Mouse (Mus musculus): ENCODE measurements around the gene H2al1g. TPM values are rescaled to one million over a fixed set of nuclear protein-coding genes. Genes with fewer than 3 reads are reported as not detected.

Gene H2al1g
- polyA plus RNA-seq, 1 experiment: not detected

- Histone ChIP-seq H3K4me3 (ENCODE audit: low read depth, low read length) (no peak overlapping the region), H3K27ac (ENCODE audit: insufficient read depth, low read depth, low read length) (no peak overlapping the region), H3K27me3 (ENCODE audit: control insufficient read depth, insufficient read depth, low read length) (no peaks in the 10 kb centered on the region), H3K4me1 (ENCODE audit: control insufficient read depth, insufficient read depth, insufficient read length, low read length) (no peaks in the 10 kb centered on the region), H3K36me3 (ENCODE audit: control insufficient read depth, insufficient read depth, low read length) (no peaks in the 10 kb centered on the region)
- TF ChIP-seq CTCF (IDR thresholded peaks at IDR 0.05; ENCODE audit: extremely low read depth, insufficient read length, insufficient replicate concordance, low read depth, low read length): no peak
- TF ChIP-seq POLR2A (IDR thresholded peaks at IDR 0.05; ENCODE audit: low read depth, low read length): no peak
- WGBS: 78% methylated on average over 2 of the region's 2 CpGs
These were observed 43.2 kb downstream of the H2al1g start for GRCm38 (mm10) chrX:11361261-11361660.

- 79% methylated on average over 6 of the region's 6 CpGs for WGBS
- no peaks in the 10 kb centered on the region for H3K27me3 ChIP-seq (ENCODE audit: control insufficient read depth, insufficient read depth, low read length)
- H3K4me1 ChIP-seq (ENCODE audit: control insufficient read depth, insufficient read depth, insufficient read length, low read length): no peaks in the 10 kb centered on the region
- H3K4me3 ChIP-seq (ENCODE audit: low read depth, low read length): no peak overlapping the region
- TF ChIP-seq POLR2A (IDR thresholded peaks at IDR 0.05; ENCODE audit: low read depth, low read length) (no peak), CTCF (IDR thresholded peaks at IDR 0.05; ENCODE audit: extremely low read depth, insufficient read length, insufficient replicate concordance, low read depth, low read length) (no peak)
- no peak overlapping the region for H3K27ac ChIP-seq (ENCODE audit: insufficient read depth, low read depth, low read length)
- no peaks in the 10 kb centered on the region for H3K36me3 ChIP-seq (ENCODE audit: control insufficient read depth, insufficient read depth, low read length)
These were observed 45.8 kb downstream of the H2al1g start for GRCm38 (mm10) chrX:11363890-11364289.

GRCm38 (mm10) chrX:11365151-11365550, 47.1 kb downstream of the H2al1g start:
- Histone ChIP-seq H3K4me3 (ENCODE audit: low read depth, low read length) (no peak overlapping the region), H3K27me3 (ENCODE audit: control insufficient read depth, insufficient read depth, low read length) (no peaks in the 10 kb centered on the region), H3K36me3 (ENCODE audit: control insufficient read depth, insufficient read depth, low read length) (no peaks in the 10 kb centered on the region), H3K4me1 (ENCODE audit: control insufficient read depth, insufficient read depth, insufficient read length, low read length) (no peaks in the 10 kb centered on the region), H3K27ac (ENCODE audit: insufficient read depth, low read depth, low read length) (no peak overlapping the region)
- WGBS: 57% methylated on average over 12 of the region's 12 CpGs
- TF ChIP-seq POLR2A (IDR thresholded peaks at IDR 0.05; ENCODE audit: low read depth, low read length) (no peak), CTCF (IDR thresholded peaks at IDR 0.05; ENCODE audit: extremely low read depth, insufficient read length, insufficient replicate concordance, low read depth, low read length) (no peak)

Other genes with a start within 250 kb of the H2al1g start
- not detected in 2 replicates for gene H2al1a, start 19.0 kb upstream of the H2al1g start, polyA plus RNA-seq (2012; rRNA removed)
- not detected in 2 replicates for gene H2al1b, start 15.8 kb upstream of the H2al1g start, polyA plus RNA-seq (2012; rRNA removed)
- not detected in 2 replicates for gene H2al1c, start 12.6 kb upstream of the H2al1g start, polyA plus RNA-seq (2012; rRNA removed)
- not detected in 2 replicates for gene H2al1d, start 9.4 kb upstream of the H2al1g start, polyA plus RNA-seq (2012; rRNA removed)
- gene H2al1e, start 6.3 kb upstream of the H2al1g start, polyA plus RNA-seq (2012; rRNA removed): not detected in 2 replicates
- gene H2al1f, start 3.1 kb upstream of the H2al1g start, polyA plus RNA-seq (2012; rRNA removed): not detected in 2 replicates
- not detected in 2 replicates for gene H2al1h, start 3.2 kb downstream of the H2al1g start, polyA plus RNA-seq (2012; rRNA removed)
- gene H2al1i, start 6.4 kb downstream of the H2al1g start, polyA plus RNA-seq (2012; rRNA removed): not detected in 2 replicates
- gene H2al1j, start 9.6 kb downstream of the H2al1g start, polyA plus RNA-seq (2012; rRNA removed): not detected in 2 replicates

All from small intestine, adult 2 months (tissue).